17 mouse cellular contexts compared by ENCODE assay signal in the genomic region with DNA sequence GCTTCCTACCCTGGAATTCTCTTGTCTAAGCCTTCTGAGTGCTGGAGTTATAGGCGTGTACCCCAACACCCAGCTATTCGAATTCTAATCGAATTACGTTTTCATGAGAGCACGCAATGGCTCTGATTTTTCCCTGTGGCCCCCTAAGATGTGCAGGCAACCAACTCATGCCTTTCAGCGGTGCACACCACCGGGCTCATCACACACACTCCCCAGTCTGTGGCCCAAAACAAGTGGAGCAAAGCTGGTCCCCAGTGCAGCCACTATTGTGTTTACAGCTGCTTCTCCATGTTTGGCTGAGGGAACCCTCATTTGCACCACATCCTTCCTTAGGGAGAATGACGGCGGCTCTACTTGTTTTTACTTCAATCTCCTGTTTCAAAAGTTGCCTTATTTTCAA. TPM values are rescaled to one million over a fixed set of nuclear protein-coding genes. Genes with fewer than 3 reads are reported as not detected.
DNase-seq lines count a peak whose midpoint lies in the region; ATAC-seq and TF ChIP-seq lines count a peak whose summit lies in the region.
"Had no signal": no experiment of that assay in that cellular context is flagged by ENCODE, and none has a peak within 500 bp of the region (broad histone marks: within the 10 kb centered on the region; RNA-seq: fewer than 3 reads in every experiment).

No protein-coding gene starts in this region.

- no peak for TF ChIP-seq CTCF in gastrocnemius, adult 2 months (IDR thresholded peaks at IDR 0.05)

- no peaks in the 10 kb centered on the region for H3K9me3 ChIP-seq in midbrain, embryonic 12.5 days
- H3K9me3 ChIP-seq in midbrain, embryonic 14.5 days (ENCODE audit: control insufficient read depth, low read length): 0 out of 2 replicates have a peak, but pooled peaks cover 3% of the 10 kb centered on the region
- H3K9me3 ChIP-seq in forebrain, embryonic 12.5 days: no peaks in the 10 kb centered on the region
- H3K9me3 ChIP-seq in neural tube, embryonic 14.5 days (ENCODE audit: control insufficient read depth, low read length): no peaks in the 10 kb centered on the region
- H3K9me3 ChIP-seq: limb, embryonic 13.5 days; liver, embryonic 15.5 days had no signal

- peaks cover 31% of the 10 kb centered on the region for H3K4me1 ChIP-seq in midbrain, embryonic 12.5 days
- peaks cover 15% of the 10 kb centered on the region for H3K4me1 ChIP-seq in midbrain, embryonic 14.5 days (ENCODE audit: control insufficient read depth, insufficient read depth, low read length)
- H3K4me1 ChIP-seq in forebrain, embryonic 12.5 days: peaks cover 32% of the 10 kb centered on the region
- H3K4me1 ChIP-seq in neural tube, embryonic 14.5 days (ENCODE audit: control insufficient read depth, insufficient read depth, low read length): peaks cover 11% of the 10 kb centered on the region

- DNase-seq in gastrocnemius, adult 2 months: peak; percentile 22
- no peak for DNase-seq in gastrocnemius, postnatal 36 days
- no peak for DNase-seq in midbrain, embryonic 14.5 days
- DNase-seq in adrenal gland, postnatal 36 days: no peak
- DNase-seq in urinary bladder, postnatal 4 days (ENCODE audit: low spot score in 2 of 2): no peak
- DNase-seq: cerebellum, adult 2 months; kidney, postnatal 10 days; lung, postnatal 10 days; thymus, adult 18-20 months had no signal

- 2% methylated on average over 9 of the region's 9 CpGs for WGBS in midbrain, embryonic 12.5 days
- WGBS in midbrain, embryonic 14.5 days: 2% methylated on average over 9 of the region's 9 CpGs
- WGBS in forebrain, embryonic 12.5 days: under 1% methylated on average over 9 of the region's 9 CpGs
- 2% methylated on average over 9 of the region's 9 CpGs for WGBS in neural tube, embryonic 14.5 days

- no peak for ATAC-seq in midbrain, embryonic 12.5 days (ENCODE audit: low FRiP score, low read depth)
- no peak for ATAC-seq in midbrain, embryonic 14.5 days (ENCODE audit: low FRiP score, low TSS enrichment)
- ATAC-seq in forebrain, embryonic 12.5 days (ENCODE audit: low FRiP score): no peak
- ATAC-seq in neural tube, embryonic 14.5 days (ENCODE audit: low read depth): no peak
- ATAC-seq: intestine, embryonic 16.5 days; Patski had no signal

- H3K4me2 ChIP-seq in midbrain, embryonic 12.5 days (replicated peaks): peak overlapping the region; percentile 97
- H3K4me2 ChIP-seq in midbrain, embryonic 14.5 days (ENCODE audit: low read length): no peak overlapping the region
- peak overlapping the region; percentile 99 for H3K4me2 ChIP-seq in forebrain, embryonic 12.5 days
- H3K4me2 ChIP-seq in neural tube, embryonic 14.5 days (ENCODE audit: low read depth, low read length): peak overlapping the region; percentile 98; the same call in 1 of the 2 replicates

- intact Hi-C loops in gastrocnemius, adult 2 months (cut with DNase I): no loop called here
- intact Hi-C loops in gastrocnemius, postnatal 36 days (cut with DNase I): no loop called here

- no peak overlapping the region; the same call in 1 of the 2 replicates for H3K4me3 ChIP-seq in gastrocnemius, adult 2 months
- H3K4me3 ChIP-seq in midbrain, embryonic 12.5 days: no peak overlapping the region
- H3K4me3 ChIP-seq in midbrain, embryonic 14.5 days (replicated peaks; ENCODE audit: low read depth, low read length): no peak overlapping the region
- H3K4me3 ChIP-seq in forebrain, embryonic 12.5 days (replicated peaks): no peak overlapping the region
- H3K4me3 ChIP-seq in neural tube, embryonic 14.5 days (ENCODE audit: low read depth, low read length): no peak overlapping the region

- H3K9ac ChIP-seq in midbrain, embryonic 12.5 days (replicated peaks): no peak overlapping the region
- no peak overlapping the region for H3K9ac ChIP-seq in midbrain, embryonic 14.5 days (replicated peaks; ENCODE audit: low read length)
- H3K9ac ChIP-seq in forebrain, embryonic 12.5 days: no peak overlapping the region
- no peak overlapping the region for H3K9ac ChIP-seq in neural tube, embryonic 14.5 days (replicated peaks; ENCODE audit: low read depth, low read length)
- H3K9ac ChIP-seq: liver, embryonic 15.5 days had no signal

- no peak overlapping the region for H3K27ac ChIP-seq in gastrocnemius, adult 2 months
- H3K27ac ChIP-seq in midbrain, embryonic 12.5 days (replicated peaks): no peak overlapping the region
- no peak overlapping the region for H3K27ac ChIP-seq in midbrain, embryonic 14.5 days (replicated peaks; ENCODE audit: low read depth, low read length)
- no peak overlapping the region for H3K27ac ChIP-seq in forebrain, embryonic 12.5 days
- H3K27ac ChIP-seq in neural tube, embryonic 14.5 days (ENCODE audit: low read depth, low read length): no peak overlapping the region
- H3K27ac ChIP-seq: limb, embryonic 13.5 days; liver, embryonic 15.5 days had no signal

- peaks cover 89% of the 10 kb centered on the region for H3K27me3 ChIP-seq in midbrain, embryonic 12.5 days
- peaks cover 50% of the 10 kb centered on the region for H3K27me3 ChIP-seq in midbrain, embryonic 14.5 days (ENCODE audit: control insufficient read depth, insufficient read depth, low read length)
- H3K27me3 ChIP-seq in forebrain, embryonic 12.5 days: peaks cover 79% of the 10 kb centered on the region
- H3K27me3 ChIP-seq in neural tube, embryonic 14.5 days (ENCODE audit: control insufficient read depth, insufficient read depth, low read length): peaks cover 23% of the 10 kb centered on the region
- H3K27me3 ChIP-seq: Patski had no signal

- no peaks in the 10 kb centered on the region for H3K36me3 ChIP-seq in midbrain, embryonic 12.5 days
- H3K36me3 ChIP-seq in midbrain, embryonic 14.5 days (ENCODE audit: control insufficient read depth, insufficient read depth, low read length): no peaks in the 10 kb centered on the region
- no peaks in the 10 kb centered on the region for H3K36me3 ChIP-seq in forebrain, embryonic 12.5 days (replicated peaks)
- H3K36me3 ChIP-seq in neural tube, embryonic 14.5 days (ENCODE audit: control insufficient read depth, insufficient read depth, low read length): no peaks in the 10 kb centered on the region
- H3K36me3 ChIP-seq: limb, embryonic 13.5 days; liver, embryonic 15.5 days had no signal

RNA-seq across cellular contexts. Expression of a gene that starts 0.9 kb away (rescaled TPM):
- total RNA-seq in gastrocnemius, adult 2 months (2021): 1 to 10 TPM; 3.7 to 7.4 TPM
- 1 to 10 TPM; 4.1 to 4.7 TPM for total RNA-seq in gastrocnemius, postnatal 36 days (2021)
- 0.54 and 0.58 TPM in 2 replicates for polyA plus RNA-seq in midbrain, embryonic 12.5 days (2016; fragmentation: Nextera tagmentation; extraction: Ambion mirVana)
- 1.8 and 1.9 TPM in 2 replicates for polyA plus RNA-seq in midbrain, embryonic 14.5 days (2014; fragmentation: Nextera tagmentation; extraction: Ambion mirVana)
- 1.5 and 1.6 TPM in 2 replicates for polyA plus RNA-seq in forebrain, embryonic 12.5 days (2016; fragmentation: Nextera tagmentation; extraction: Ambion mirVana)
- polyA plus RNA-seq in neural tube, embryonic 14.5 days (2014; fragmentation: Nextera tagmentation; extraction: Ambion mirVana): 1.2 and 1.9 TPM in 2 replicates
- total RNA-seq in adrenal gland, postnatal 36 days (2021): 100 to 1,000 TPM; 317 to 479 TPM

RNA-seq across cellular contexts. Expression of a gene that starts 49.5 kb away (rescaled TPM):
- total RNA-seq in gastrocnemius, adult 2 months (2021): 10 to 100 TPM; 53.0 to 57.0 TPM
- 10 to 100 TPM; 47.3 to 50.0 TPM for total RNA-seq in gastrocnemius, postnatal 36 days (2021)
- polyA plus RNA-seq in midbrain, embryonic 12.5 days (2016; fragmentation: Nextera tagmentation; extraction: Ambion mirVana): 147 and 148 TPM in 2 replicates
- polyA plus RNA-seq in midbrain, embryonic 14.5 days (2014; fragmentation: Nextera tagmentation; extraction: Ambion mirVana): 53.5 and 75.5 TPM in 2 replicates
- 134 and 137 TPM in 2 replicates for polyA plus RNA-seq in forebrain, embryonic 12.5 days (2016; fragmentation: Nextera tagmentation; extraction: Ambion mirVana)
- 68.7 and 90.7 TPM in 2 replicates for polyA plus RNA-seq in neural tube, embryonic 14.5 days (2014; fragmentation: Nextera tagmentation; extraction: Ambion mirVana)
- 10 to 100 TPM; 86.8 to 90.0 TPM for total RNA-seq in adrenal gland, postnatal 36 days (2021)

RNA-seq across cellular contexts. Expression of a gene that starts 58.8 kb away (rescaled TPM):
- total RNA-seq in gastrocnemius, adult 2 months (2021): not detected
- under 1 TPM in 1 of 2 experiments, not detected in 1; 0.52 TPM for total RNA-seq in gastrocnemius, postnatal 36 days (2021)
- polyA plus RNA-seq in midbrain, embryonic 12.5 days (2016; fragmentation: Nextera tagmentation; extraction: Ambion mirVana): not detected in 2 replicates
- not detected in 2 replicates for polyA plus RNA-seq in midbrain, embryonic 14.5 days (2014; fragmentation: Nextera tagmentation; extraction: Ambion mirVana)
- not detected in 2 replicates for polyA plus RNA-seq in forebrain, embryonic 12.5 days (2016; fragmentation: Nextera tagmentation; extraction: Ambion mirVana)
- not detected in 2 replicates for polyA plus RNA-seq in neural tube, embryonic 14.5 days (2014; fragmentation: Nextera tagmentation; extraction: Ambion mirVana)
- total RNA-seq in adrenal gland, postnatal 36 days (2021): not detected
- total RNA-seq: heart, postnatal 25 days had no signal
- polyA plus RNA-seq: cerebellum, adult 2 months; Patski had no signal
